Mouse (Mus musculus) CH12.LX (cell line): ENCODE data around the gene Icmt. TPM values are rescaled to one million over a fixed set of nuclear protein-coding genes. Genes with fewer than 3 reads are reported as not detected.

Experiments used
- DNase-seq: peaks from one replicate; pipeline ENCODE4 v3.0.0-alpha.2; 2013; ENCODE audit errors: extremely low read depth
- H3K27ac ChIP-seq: 2 replicates; pipeline ENCODE4 v1.5.1; 2012; ENCODE audit warnings: low read depth, mild to moderate bottlenecking, control low read depth, moderate library complexity; ENCODE audit not compliant: insufficient read depth
- H3K27me3 ChIP-seq: replicated peaks from 2 replicates; pipeline ENCODE3; 2012; ENCODE audit warnings: inconsistent platforms
- H3K36me3 ChIP-seq, 2 experiments: replicated peaks in 1 of 2; 2 replicates each; pipeline versions ENCODE3 to v1.6.1; 2012; ENCODE audit warnings: inconsistent platforms in 1 of 2, low read length in 1 of 2, mild to moderate bottlenecking in 1 of 2, mixed read lengths in 1 of 2, moderate library complexity in 1 of 2; ENCODE audit not compliant: control insufficient read depth in 1 of 2, insufficient read depth in 1 of 2
- H3K4me1 ChIP-seq, 2 experiments: 2 replicates each; pipeline ENCODE4 v1.6.1; 2012; ENCODE audit warnings: inconsistent platforms in 1 of 2, moderate library complexity in 1 of 2; ENCODE audit not compliant: insufficient read depth in 2 of 2, control insufficient read depth in 1 of 2
- H3K4me2 ChIP-seq: 2 replicates; pipeline ENCODE4 v1.6.1; 2012; ENCODE audit warnings: low read depth, mild to moderate bottlenecking, control low read depth; ENCODE audit not compliant: poor library complexity, insufficient read depth, severe bottlenecking
- H3K4me3 ChIP-seq, 3 experiments: fragments of 150-350 bp in 1 of 3; sonication (generic) in 1 of 3; replicated peaks in 1 of 3; 2 replicates each; pipeline versions ENCODE3 to v1.5.1; 2011 to 2012; ENCODE audit warnings: low read depth in 2 of 3, low read length in 2 of 3, mild to moderate bottlenecking in 2 of 3, moderate library complexity in 2 of 3, control low read depth in 1 of 3, improper control_type of control experiment in 1 of 3, inconsistent platforms in 1 of 3, mixed read lengths in 1 of 3; ENCODE audit not compliant: poor library complexity in 1 of 3
- H3K79me2 ChIP-seq: replicated peaks from 2 replicates; pipeline ENCODE4 v1.6.1; 2012; ENCODE audit warnings: mild to moderate bottlenecking, moderate library complexity; ENCODE audit not compliant: control insufficient read depth, poor library complexity, insufficient read depth, severe bottlenecking; ENCODE audit errors: extremely low read depth
- H3K9ac ChIP-seq: 2 replicates; pipeline ENCODE4 v1.6.1; 2012; ENCODE audit warnings: low read depth, mild to moderate bottlenecking, control low read depth, moderate library complexity; ENCODE audit not compliant: insufficient read depth
- H3K9me3 ChIP-seq: replicated peaks from 2 replicates; pipeline ENCODE3; 2012; ENCODE audit warnings: low read length, inconsistent platforms, mixed read lengths
- BHLHE40 ChIP-seq: IDR thresholded peaks from 2 replicates; pipeline ENCODE4 v1.6.1; 2011; ENCODE audit warnings: mild to moderate bottlenecking, low read depth, low read length, improper control_type of control experiment
- CTCF ChIP-seq, 2 experiments: IDR thresholded peaks in 1 of 2; conservative IDR thresholded peaks in 1 of 2; 2 replicates each; pipeline ENCODE4 v1.5.1; 2011 to 2012; ENCODE audit warnings: low read depth in 2 of 2, low read length in 2 of 2, improper control_type of control experiment in 1 of 2, inconsistent platforms in 1 of 2, mild to moderate bottlenecking in 1 of 2, moderate library complexity in 1 of 2
- EP300 ChIP-seq: IDR thresholded peaks from 2 replicates; pipeline ENCODE4 v1.6.1; 2011; ENCODE audit warnings: low read length, improper control_type of control experiment
- ETS1 ChIP-seq: conservative IDR thresholded peaks from 2 replicates; pipeline ENCODE4 v1.6.1; 2012; ENCODE audit warnings: low read depth, mild to moderate bottlenecking, inconsistent platforms, low read length, improper control_type of control experiment, moderate library complexity
- GABPA ChIP-seq: IDR thresholded peaks from 2 replicates; pipeline ENCODE4 v1.6.1; 2012; ENCODE audit warnings: low read depth, low read length, improper control_type of control experiment, inconsistent platforms; ENCODE audit not compliant: insufficient replicate concordance
- HCFC1 ChIP-seq: IDR thresholded peaks from 2 replicates; pipeline ENCODE4 v1.6.1; 2012; ENCODE audit warnings: low read depth, mild to moderate bottlenecking, inconsistent platforms, low read length, improper control_type of control experiment
- IRF4 ChIP-seq: IDR thresholded peaks from 2 replicates; pipeline ENCODE4 v1.6.1; 2014; ENCODE audit warnings: low read depth, mild to moderate bottlenecking, inconsistent platforms, low read length, improper control_type of control experiment
- JUND ChIP-seq: conservative IDR thresholded peaks from 2 replicates; pipeline ENCODE4 v1.6.1; 2011; ENCODE audit warnings: low read depth, low read length, improper control_type of control experiment
- MAFK ChIP-seq: IDR thresholded peaks from 2 replicates; pipeline ENCODE4 v1.6.1; 2011; ENCODE audit warnings: low read length, improper control_type of control experiment; ENCODE audit not compliant: insufficient replicate concordance
- MYC ChIP-seq: IDR thresholded peaks from 2 replicates; pipeline ENCODE4 v1.6.1; 2011; ENCODE audit warnings: low read depth, mild to moderate bottlenecking, improper control_type of control experiment, low read length
- NELFE ChIP-seq: IDR thresholded peaks from 2 replicates; pipeline ENCODE4 v1.6.1; 2011; ENCODE audit warnings: low read depth, low read length, improper control_type of control experiment
- POLR2A ChIP-seq: IDR thresholded peaks from 2 replicates; pipeline ENCODE4 v1.6.1; 2011; ENCODE audit warnings: low read depth, mild to moderate bottlenecking, improper control_type of control experiment, low read length
- RAD21 ChIP-seq: IDR thresholded peaks from 2 replicates; pipeline ENCODE4 v1.6.1; 2011; ENCODE audit warnings: low read depth, mild to moderate bottlenecking, low read length, improper control_type of control experiment, moderate library complexity
- RCOR1 ChIP-seq: conservative IDR thresholded peaks from 2 replicates; pipeline ENCODE4 v1.6.1; 2012; ENCODE audit warnings: low read depth, mild to moderate bottlenecking, inconsistent platforms, low read length, improper control_type of control experiment
- SMC3 ChIP-seq: IDR thresholded peaks from 2 replicates; pipeline ENCODE4 v1.6.1; 2011; ENCODE audit warnings: low read depth, low read length, improper control_type of control experiment
- TBP ChIP-seq: conservative IDR thresholded peaks from 2 replicates; pipeline ENCODE4 v1.6.1; 2011; ENCODE audit warnings: low read depth, low read length, improper control_type of control experiment
- TCF12 ChIP-seq: IDR thresholded peaks from 2 replicates; pipeline ENCODE4 v1.6.1; 2014; ENCODE audit warnings: low read depth, mild to moderate bottlenecking, inconsistent platforms, low read length, improper control_type of control experiment
- UBTF ChIP-seq: IDR thresholded peaks from 2 replicates; pipeline ENCODE4 v1.6.1; 2012; ENCODE audit warnings: low read depth, mild to moderate bottlenecking, inconsistent platforms, low read length, improper control_type of control experiment, moderate library complexity
- USF1 ChIP-seq: IDR thresholded peaks from 2 replicates; pipeline ENCODE4 v1.6.1; 2014; ENCODE audit warnings: low read depth, mild to moderate bottlenecking, inconsistent platforms, low read length, improper control_type of control experiment
- ZC3H11A ChIP-seq: IDR thresholded peaks from 2 replicates; pipeline ENCODE4 v1.6.1; 2012; ENCODE audit warnings: low read depth, mild to moderate bottlenecking, inconsistent platforms, low read length, improper control_type of control experiment
- ZMIZ1 ChIP-seq: IDR thresholded peaks from 2 replicates; pipeline ENCODE4 v1.6.1; 2012; ENCODE audit warnings: low read depth, mild to moderate bottlenecking, inconsistent platforms, low read length, improper control_type of control experiment
- dilution Hi-C: fragments of 300-500 bp; cut with MboI; formaldehyde crosslinking; loops from 2 replicates; pipeline ENCODE4 v1.14.3; 2020; ENCODE audit warnings: low sequenced_read_pairs; ENCODE audit not compliant: extremely low pct_unique_long_range_greater_than_20kb, extremely low pct_ligation_motif_present
- in situ Hi-C: fragments of 300-500 bp; cut with MboI; formaldehyde crosslinking; loops from 3 replicates; pipeline ENCODE4 v1.14.3; 2019; ENCODE audit warnings: low sequenced_read_pairs, low pct_ligation_motif_present, low pct_unique_long_range_greater_than_20kb, mixed read lengths
- polyA plus RNA-seq: library from polyadenylated mRNA; unstranded; fragments of >175 nt; gene quantifications from 2 replicates; pipeline ENCODE4 v1.2.1, GENCODE M21; 2012; ENCODE audit warnings: low read depth; ENCODE audit not compliant: insufficient read length
- total RNA-seq, 2 experiments: library from RNA; depleted of rRNA; stranded (reverse); fragments of 300-350 nt in 1 of 2; fragments of >200 nt in 1 of 2; gene quantifications; 2 replicates each; pipeline ENCODE4 v1.2.3; 2012 to 2014

Gene Icmt
- total and polyA plus RNA-seq, 3 experiments, result 18.5 to 29.8 (median 21.5) TPM

DNA sequence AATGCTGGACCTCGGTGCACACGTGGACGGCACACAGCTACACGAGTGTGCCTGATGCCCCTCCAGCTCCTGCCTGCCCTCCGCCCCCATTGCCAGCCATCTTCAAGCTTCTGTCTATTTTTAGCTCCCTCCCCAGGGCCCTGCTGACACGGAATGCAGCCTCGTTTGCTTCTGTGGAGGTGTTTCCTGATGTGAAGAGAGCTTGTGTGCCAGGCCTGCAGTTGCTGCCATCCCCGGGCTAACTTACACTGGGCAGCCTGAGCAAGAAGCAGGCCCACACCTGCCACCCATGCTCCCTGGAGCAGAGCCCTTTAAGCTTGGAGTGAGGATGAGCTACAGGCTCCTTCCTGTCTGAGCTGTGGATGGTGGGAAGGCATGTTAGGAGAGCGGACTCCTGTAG, 34.8 kb upstream of the Icmt start:
- H3K27ac ChIP-seq, result no peak overlapping the region
- in situ Hi-C loops (no loop called here), dilution Hi-C loops (no loop called here)
- DNase-seq, result no peak
- no peak overlapping the region for H3K4me3 ChIP-seq
- H3K36me3 ChIP-seq, result peaks cover 4 to 79% of the 10 kb centered on the region in 2 experiments
- peaks cover 0 to 48% of the 10 kb centered on the region in 2 experiments; a peak in 3 of 4 replicates for H3K4me1 ChIP-seq
- H3K27me3 ChIP-seq, result no peaks in the 10 kb centered on the region
- TF ChIP-seq HCFC1 (no peak), IRF4 (no peak), ETS1 (no peak), ZMIZ1 (no peak), SMC3 (no peak), MYC (no peak)
- no peak overlapping the region for H3K4me2 ChIP-seq
- H3K9me3 ChIP-seq, result no peaks in the 10 kb centered on the region
- no peaks in the 10 kb centered on the region for H3K79me2 ChIP-seq
- no peak overlapping the region for H3K9ac ChIP-seq

DNA sequence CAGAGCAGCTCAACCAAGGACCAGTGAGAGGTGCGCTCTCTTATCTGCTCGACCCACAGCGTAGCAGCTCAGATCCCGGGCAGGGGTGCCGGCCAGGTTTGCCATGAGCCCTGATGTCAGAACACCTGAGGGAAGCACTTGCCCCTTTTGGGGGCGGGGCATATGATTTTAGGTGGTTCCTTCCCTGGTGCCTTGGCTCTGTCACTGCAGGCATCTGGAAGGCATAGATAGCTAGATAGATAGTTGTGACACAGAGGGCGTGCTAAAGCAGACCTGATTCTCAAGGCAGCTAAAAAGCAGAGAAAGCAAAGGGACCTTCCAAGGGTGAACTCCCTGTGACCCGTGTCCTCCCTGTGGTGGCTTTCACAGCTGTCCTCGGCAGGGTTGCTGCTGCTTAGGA, 33.9 kb upstream of the Icmt start:
- no peak overlapping the region for H3K9ac ChIP-seq
- no peak overlapping the region for H3K27ac ChIP-seq
- in situ Hi-C loops (no loop called here), dilution Hi-C loops (no loop called here)
- no peak overlapping the region for H3K4me3 ChIP-seq
- H3K36me3 ChIP-seq, result peaks cover 4 to 81% of the 10 kb centered on the region in 2 experiments
- TF ChIP-seq NELFE (no peak), JUND (no peak), UBTF (no peak), RAD21 (no peak), RCOR1 (no peak), BHLHE40 (no peak), TBP (no peak), USF1 (no peak), GABPA (no peak), ZC3H11A (no peak), SMC3 (no peak), MAFK (no peak), CTCF (conservative IDR thresholded peaks at IDR 0.05 in 1 of 2, IDR thresholded peaks at IDR 0.05 in 1 of 2; ENCODE audit: low read depth in 2 of 2, low read length in 2 of 2) (no peak), TCF12 (no peak), EP300 (no peak), POLR2A (no peak)
- H3K4me2 ChIP-seq, result no peak overlapping the region
- DNase-seq, result no peak
- H3K9me3 ChIP-seq, result no peaks in the 10 kb centered on the region
- H3K27me3 ChIP-seq, result no peaks in the 10 kb centered on the region
- no peaks in the 10 kb centered on the region for H3K79me2 ChIP-seq
- peaks cover 0 to 54% of the 10 kb centered on the region in 2 experiments; a peak in 3 of 4 replicates for H3K4me1 ChIP-seq
